Mouse (Mus musculus) heart, postnatal 0 days (tissue): ENCODE data around the gene Cnnm3.

Experiments used
- CTCF ChIP-seq: IDR thresholded peaks from 2 replicates; pipeline ENCODE4 v1.5.1; 2016; ENCODE audit warnings: antibody characterized with exemption, control low read depth, low read depth
- EP300 ChIP-seq: IDR thresholded peaks from 2 replicates; pipeline ENCODE4 v1.6.1; 2016; ENCODE audit warnings: antibody characterized with exemption, low read depth

DNA sequence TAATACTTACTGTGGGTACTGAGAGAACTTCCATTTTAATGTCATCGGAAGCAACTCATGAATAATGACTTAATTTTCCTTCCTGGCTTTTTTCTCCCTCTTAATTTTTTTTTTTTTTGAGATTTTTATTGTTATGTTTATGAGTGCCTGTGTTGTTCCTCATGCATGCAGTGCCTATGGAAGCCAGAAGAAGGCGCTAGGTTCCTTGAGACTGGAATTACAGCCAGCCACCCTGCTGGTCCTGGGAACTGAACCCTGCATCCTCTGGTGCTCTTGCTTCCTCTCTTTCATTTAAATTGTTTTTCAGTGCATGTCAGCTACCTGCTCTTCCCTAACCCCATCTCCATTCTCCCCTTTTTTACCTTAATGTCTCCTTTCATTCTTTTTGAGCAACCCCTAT lies 2.1 kb downstream of the Cnnm3 start:
- peak; percentile 45 for TF ChIP-seq CTCF
- TF ChIP-seq EP300, result no peak
